Mouse (Mus musculus): ENCODE data around the gene Rc3h1.

GRCm38 (mm10) chr1:160981337-160981736 is 75.1 kb downstream of the Rc3h1 start:
- no peak for TF ChIP-seq POLR2A (IDR thresholded peaks at IDR 0.05; ENCODE audit: control insufficient read depth, extremely low read depth, insufficient read depth, low read length, poor library complexity)
- TF ChIP-seq CTCF (IDR thresholded peaks at IDR 0.05; ENCODE audit: borderline replicate concordance, control insufficient read depth, extremely low read depth, insufficient read depth, low read length, poor library complexity), result no peak

Data from thymus, adult 2 months (tissue).